Mouse (Mus musculus): ENCODE data around the gene Dnajc13. TPM values are rescaled to one million over a fixed set of nuclear protein-coding genes. Genes with fewer than 3 reads are reported as not detected.

Gene Dnajc13
- 20.4 and 23.4 TPM in 2 replicates for polyA plus RNA-seq (2014; fragmentation: Nextera tagmentation; extraction: Ambion mirVana)

GRCm38 (mm10) chr9:104262823-104263352, at the start of gene Dnajc13:
Gene Dnajc13, minus strand, starts transcription at chr9:104262930.
- Histone ChIP-seq H3K27ac (replicated peaks; ENCODE audit: low read depth, low read length) (peak within 1 kb of the TSS; percentile 43; the same call in 1 of the 2 replicates), H3K9me3 (replicated peaks; ENCODE audit: control insufficient read depth, low read length) (no peaks in the 10 kb centered on the region), H3K4me1 (ENCODE audit: control insufficient read depth, insufficient read depth, low read length) (no peaks in the 10 kb centered on the region), H3K4me2 (ENCODE audit: low read depth, low read length) (peak within 1 kb of the TSS; percentile 54), H3K36me3 (replicated peaks; ENCODE audit: control insufficient read depth, insufficient read depth, low read depth, low read length) (no peaks in the 10 kb centered on the region), H3K4me3 (ENCODE audit: low read depth, low read length) (peak within 1 kb of the TSS; percentile 88), H3K9ac (replicated peaks; ENCODE audit: low read length) (peak within 1 kb of the TSS; percentile 72), H3K27me3 (ENCODE audit: control insufficient read depth, insufficient read depth, low read length) (no peaks in the 10 kb centered on the region)
- WGBS: under 1% methylated on average over 60 of the region's 60 CpGs
- peak; percentile 97 for DNase-seq (ENCODE audit: low spot score)
- peak; percentile 97 for ATAC-seq (replicated peaks; ENCODE audit: insufficient number of reproducible peaks, low FRiP score, low TSS enrichment, low read depth)

DNA sequence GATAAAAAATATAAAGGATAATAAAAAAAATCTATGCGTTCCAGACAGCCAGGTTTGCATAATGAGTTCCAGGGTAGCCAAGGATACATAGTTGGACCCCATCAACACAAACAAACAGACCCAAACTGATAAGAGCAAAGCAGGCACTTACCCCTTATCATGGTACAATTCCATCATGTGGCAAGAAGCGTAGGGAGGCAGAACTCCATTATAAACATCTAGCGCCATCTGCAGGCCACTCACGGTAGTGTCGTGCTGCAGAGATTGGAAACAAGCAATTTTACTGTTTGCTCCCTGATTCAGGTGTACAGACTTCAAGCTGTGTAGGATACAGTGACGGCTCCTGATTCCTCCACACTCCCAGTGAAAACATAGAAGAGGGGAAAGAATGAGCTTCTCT, 44.0 kb upstream of the Dnajc13 start:
- Histone ChIP-seq H3K4me3 (ENCODE audit: low read depth, low read length) (no peak overlapping the region), H3K4me1 (ENCODE audit: control insufficient read depth, insufficient read depth, low read length) (no peaks in the 10 kb centered on the region), H3K9me3 (replicated peaks; ENCODE audit: control insufficient read depth, low read length) (no peaks in the 10 kb centered on the region), H3K36me3 (replicated peaks; ENCODE audit: control insufficient read depth, insufficient read depth, low read depth, low read length) (no peaks in the 10 kb centered on the region), H3K27ac (replicated peaks; ENCODE audit: low read depth, low read length) (no peak overlapping the region), H3K9ac (replicated peaks; ENCODE audit: low read length) (no peak overlapping the region), H3K4me2 (ENCODE audit: low read depth, low read length) (no peak overlapping the region), H3K27me3 (ENCODE audit: control insufficient read depth, insufficient read depth, low read length) (no peaks in the 10 kb centered on the region)
- DNase-seq (ENCODE audit: low spot score): peak; percentile 85
- ATAC-seq (replicated peaks; ENCODE audit: insufficient number of reproducible peaks, low FRiP score, low TSS enrichment, low read depth): no peak
- WGBS: 16% methylated on average over 6 of the region's 6 CpGs

- ATAC-seq (replicated peaks; ENCODE audit: insufficient number of reproducible peaks, low FRiP score, low TSS enrichment, low read depth): no peak
- WGBS: 91% methylated on average over 6 of the region's 6 CpGs
Observed at GRCm38 (mm10) chr9:104305333-104306111, 42.8 kb upstream of the Dnajc13 start.

GRCm38 (mm10) chr9:104304800-104305199, 42.1 kb upstream of the Dnajc13 start:
- WGBS: 78% methylated on average over 10 of the region's 10 CpGs
- no peak overlapping the region for H3K4me3 ChIP-seq (ENCODE audit: low read depth, low read length)
- no peaks in the 10 kb centered on the region for H3K36me3 ChIP-seq (replicated peaks; ENCODE audit: control insufficient read depth, insufficient read depth, low read depth, low read length)
- ATAC-seq (replicated peaks; ENCODE audit: insufficient number of reproducible peaks, low FRiP score, low TSS enrichment, low read depth) (no peak), DNase-seq (ENCODE audit: low spot score) (no peak)
- H3K9me3 ChIP-seq (replicated peaks; ENCODE audit: control insufficient read depth, low read length): no peaks in the 10 kb centered on the region
- no peaks in the 10 kb centered on the region for H3K27me3 ChIP-seq (ENCODE audit: control insufficient read depth, insufficient read depth, low read length)
- H3K9ac ChIP-seq (replicated peaks; ENCODE audit: low read length): no peak overlapping the region
- H3K4me2 ChIP-seq (ENCODE audit: low read depth, low read length): no peak overlapping the region
- H3K27ac ChIP-seq (replicated peaks; ENCODE audit: low read depth, low read length): no peak overlapping the region
- no peaks in the 10 kb centered on the region for H3K4me1 ChIP-seq (ENCODE audit: control insufficient read depth, insufficient read depth, low read length)

More at GRCm38 (mm10) chr9:104305333-104306111, 42.8 kb upstream of the Dnajc13 start:
- no peak overlapping the region for H3K4me3 ChIP-seq (ENCODE audit: low read depth, low read length)
- no peak overlapping the region for H3K4me2 ChIP-seq (ENCODE audit: low read depth, low read length)
- H3K27ac ChIP-seq (replicated peaks; ENCODE audit: low read depth, low read length): no peak overlapping the region
- no peak overlapping the region for H3K9ac ChIP-seq (replicated peaks; ENCODE audit: low read length)
- H3K4me1 ChIP-seq (ENCODE audit: control insufficient read depth, insufficient read depth, low read length): no peaks in the 10 kb centered on the region
- no peaks in the 10 kb centered on the region for H3K27me3 ChIP-seq (ENCODE audit: control insufficient read depth, insufficient read depth, low read length)
- DNase-seq (ENCODE audit: low spot score): no peak
- H3K9me3 ChIP-seq (replicated peaks; ENCODE audit: control insufficient read depth, low read length): no peaks in the 10 kb centered on the region
- H3K36me3 ChIP-seq (replicated peaks; ENCODE audit: control insufficient read depth, insufficient read depth, low read depth, low read length): no peaks in the 10 kb centered on the region

GRCm38 (mm10) chr9:104304376-104304775, 41.6 kb upstream of the Dnajc13 start:
- 69% methylated on average over 4 of the region's 4 CpGs for WGBS
- no peak for DNase-seq (ENCODE audit: low spot score)
- H3K27ac ChIP-seq (replicated peaks; ENCODE audit: low read depth, low read length): no peak overlapping the region
- no peaks in the 10 kb centered on the region for H3K27me3 ChIP-seq (ENCODE audit: control insufficient read depth, insufficient read depth, low read length)
- no peak overlapping the region for H3K4me2 ChIP-seq (ENCODE audit: low read depth, low read length)
- H3K36me3 ChIP-seq (replicated peaks; ENCODE audit: control insufficient read depth, insufficient read depth, low read depth, low read length): no peaks in the 10 kb centered on the region
- no peak overlapping the region for H3K4me3 ChIP-seq (ENCODE audit: low read depth, low read length)
- no peaks in the 10 kb centered on the region for H3K9me3 ChIP-seq (replicated peaks; ENCODE audit: control insufficient read depth, low read length)
- H3K4me1 ChIP-seq (ENCODE audit: control insufficient read depth, insufficient read depth, low read length): no peaks in the 10 kb centered on the region
- no peak overlapping the region for H3K9ac ChIP-seq (replicated peaks; ENCODE audit: low read length)
- no peak for ATAC-seq (replicated peaks; ENCODE audit: insufficient number of reproducible peaks, low FRiP score, low TSS enrichment, low read depth)

GRCm38 (mm10) chr9:104300569-104300968, 37.8 kb upstream of the Dnajc13 start:
- no peaks in the 10 kb centered on the region for H3K4me1 ChIP-seq (ENCODE audit: control insufficient read depth, insufficient read depth, low read length)
- H3K27me3 ChIP-seq (ENCODE audit: control insufficient read depth, insufficient read depth, low read length): no peaks in the 10 kb centered on the region
- no peak for DNase-seq (ENCODE audit: low spot score)
- no peak overlapping the region for H3K4me2 ChIP-seq (ENCODE audit: low read depth, low read length)
- H3K36me3 ChIP-seq (replicated peaks; ENCODE audit: control insufficient read depth, insufficient read depth, low read depth, low read length): no peaks in the 10 kb centered on the region
- H3K27ac ChIP-seq (replicated peaks; ENCODE audit: low read depth, low read length): no peak overlapping the region
- no peak for ATAC-seq (replicated peaks; ENCODE audit: insufficient number of reproducible peaks, low FRiP score, low TSS enrichment, low read depth)
- no peaks in the 10 kb centered on the region for H3K9me3 ChIP-seq (replicated peaks; ENCODE audit: control insufficient read depth, low read length)
- H3K9ac ChIP-seq (replicated peaks; ENCODE audit: low read length): no peak overlapping the region
- WGBS: 83% methylated on average over 12 of the region's 12 CpGs
- no peak overlapping the region for H3K4me3 ChIP-seq (ENCODE audit: low read depth, low read length)

- Histone ChIP-seq H3K4me3 (ENCODE audit: low read depth, low read length) (no peak overlapping the region), H3K9me3 (replicated peaks; ENCODE audit: control insufficient read depth, low read length) (no peaks in the 10 kb centered on the region), H3K27me3 (ENCODE audit: control insufficient read depth, insufficient read depth, low read length) (no peaks in the 10 kb centered on the region), H3K4me2 (ENCODE audit: low read depth, low read length) (no peak overlapping the region), H3K27ac (replicated peaks; ENCODE audit: low read depth, low read length) (no peak overlapping the region), H3K9ac (replicated peaks; ENCODE audit: low read length) (no peak overlapping the region), H3K4me1 (ENCODE audit: control insufficient read depth, insufficient read depth, low read length) (no peaks in the 10 kb centered on the region), H3K36me3 (replicated peaks; ENCODE audit: control insufficient read depth, insufficient read depth, low read depth, low read length) (no peaks in the 10 kb centered on the region)
- DNase-seq (ENCODE audit: low spot score): no peak
- 73% methylated on average over 3 of the region's 3 CpGs for WGBS
- ATAC-seq (replicated peaks; ENCODE audit: insufficient number of reproducible peaks, low FRiP score, low TSS enrichment, low read depth): no peak
Observed at GRCm38 (mm10) chr9:104297041-104297440, 34.3 kb upstream of the Dnajc13 start.

- Histone ChIP-seq H3K9me3 (replicated peaks; ENCODE audit: control insufficient read depth, low read length) (no peaks in the 10 kb centered on the region), H3K27me3 (ENCODE audit: control insufficient read depth, insufficient read depth, low read length) (no peaks in the 10 kb centered on the region), H3K27ac (replicated peaks; ENCODE audit: low read depth, low read length) (no peak overlapping the region), H3K9ac (replicated peaks; ENCODE audit: low read length) (no peak overlapping the region), H3K4me1 (ENCODE audit: control insufficient read depth, insufficient read depth, low read length) (no peaks in the 10 kb centered on the region), H3K36me3 (replicated peaks; ENCODE audit: control insufficient read depth, insufficient read depth, low read depth, low read length) (no peaks in the 10 kb centered on the region), H3K4me2 (ENCODE audit: low read depth, low read length) (no peak overlapping the region), H3K4me3 (ENCODE audit: low read depth, low read length) (no peak overlapping the region)
- ATAC-seq (replicated peaks; ENCODE audit: insufficient number of reproducible peaks, low FRiP score, low TSS enrichment, low read depth): no peak
- WGBS: 71% methylated on average over 6 of the region's 6 CpGs
- DNase-seq (ENCODE audit: low spot score): no peak
Observed at GRCm38 (mm10) chr9:104284934-104285333, 22.2 kb upstream of the Dnajc13 start.
